ENCODE assay signal across 19 mouse cellular contexts in the genomic region with DNA sequence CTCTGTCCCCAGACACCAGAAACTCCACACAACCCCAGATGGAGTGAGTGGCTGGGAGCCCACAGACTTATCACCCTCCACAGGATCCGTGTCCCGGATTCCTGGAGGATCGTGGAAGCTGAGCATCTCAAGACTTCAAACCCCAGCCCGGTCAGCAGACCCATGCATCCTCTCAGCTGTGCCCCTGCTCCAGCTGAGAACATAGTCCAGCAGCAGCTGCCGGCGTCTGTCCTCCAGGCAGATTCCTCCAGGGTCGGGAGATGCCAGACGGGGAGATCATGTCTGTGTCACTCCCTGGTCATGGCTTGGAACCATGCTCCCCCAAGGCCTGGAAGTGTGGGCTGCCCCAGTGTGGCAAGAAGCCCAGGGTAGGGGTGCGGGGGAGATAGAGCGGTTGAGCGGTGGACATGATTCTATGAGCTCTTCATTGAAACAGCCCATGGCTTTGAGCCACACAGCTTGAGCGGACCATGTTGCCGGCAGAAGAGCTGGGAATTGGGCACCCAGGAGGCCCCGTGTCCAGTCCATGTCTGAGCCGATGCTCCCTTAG. TPM values are rescaled to one million over a fixed set of nuclear protein-coding genes. Genes with fewer than 3 reads are reported as not detected.
A peak's percentile ranks its signal among the peaks of the same experiment; 100 is the strongest.
DNase-seq lines count a peak whose midpoint lies in the region; ATAC-seq lines count a peak whose summit lies in the region.
"Had no signal": no experiment of that assay in that cellular context is flagged by ENCODE, and none has a peak within 500 bp of the region (broad histone marks: within the 10 kb centered on the region; RNA-seq: fewer than 3 reads in every experiment).

No protein-coding gene starts in this region.

- peak; percentile 26 to 52 for DNase-seq in heart, postnatal 10 days
- DNase-seq in heart, postnatal 36 days: no peak
- peak; percentile 41 for DNase-seq in kidney, postnatal 14 days
- no peak for DNase-seq in kidney, postnatal 36 days
- DNase-seq in ovary, adult 18-20 months (ENCODE audit: low spot score): peak; percentile 40
- DNase-seq in ovary, postnatal 10 days (ENCODE audit: low spot score): no peak
- no peak for DNase-seq in midbrain, embryonic 14.5 days
- DNase-seq: cerebellum, adult 9-10 months; embryo, embryonic 11 days; gastrocnemius, postnatal 25 days; layer of hippocampus, postnatal 36 days; right cerebral cortex, adult 18-20 months; thymus, adult 18-20 months had no signal

- 80% methylated on average over 15 of the region's 15 CpGs for WGBS in midbrain, embryonic 14.5 days

- H3K27me3 ChIP-seq in midbrain, embryonic 14.5 days (ENCODE audit: control insufficient read depth, insufficient read depth, low read length): no peaks in the 10 kb centered on the region
- H3K27me3 ChIP-seq: embryonic facial prominence, embryonic 15.5 days; hindbrain, embryonic 15.5 days; neural tube, embryonic 15.5 days had no signal

- intact Hi-C loops in heart, postnatal 10 days (cut with DNase I): no loop called here
- intact Hi-C loops in heart, postnatal 36 days (cut with DNase I): no loop called here

- ATAC-seq in midbrain, embryonic 14.5 days (ENCODE audit: low FRiP score, low TSS enrichment): no peak

- H3K4me2 ChIP-seq in midbrain, embryonic 14.5 days (ENCODE audit: low read length): no peak overlapping the region
- H3K4me2 ChIP-seq: embryonic facial prominence, embryonic 15.5 days; hindbrain, embryonic 15.5 days; liver, embryonic 11.5 days; midbrain, embryonic 12.5 days; neural tube, embryonic 15.5 days had no signal

- no peaks in the 10 kb centered on the region for H3K36me3 ChIP-seq in midbrain, embryonic 14.5 days (ENCODE audit: control insufficient read depth, insufficient read depth, low read length)
- H3K36me3 ChIP-seq: embryonic facial prominence, embryonic 15.5 days; forebrain, embryonic 10.5 days; hindbrain, embryonic 15.5 days; midbrain, embryonic 12.5 days; neural tube, embryonic 15.5 days had no signal

- H3K4me1 ChIP-seq in midbrain, embryonic 14.5 days (ENCODE audit: control insufficient read depth, insufficient read depth, low read length): no peaks in the 10 kb centered on the region

- no peaks in the 10 kb centered on the region for H3K9me3 ChIP-seq in midbrain, embryonic 14.5 days (ENCODE audit: control insufficient read depth, low read length)
- H3K9me3 ChIP-seq: embryonic facial prominence, embryonic 15.5 days; forebrain, embryonic 10.5 days; hindbrain, embryonic 15.5 days; midbrain, embryonic 12.5 days; neural tube, embryonic 15.5 days had no signal

- no peak overlapping the region for H3K4me3 ChIP-seq in midbrain, embryonic 14.5 days (replicated peaks; ENCODE audit: low read depth, low read length)
- H3K4me3 ChIP-seq: embryonic facial prominence, embryonic 15.5 days; forebrain, embryonic 10.5 days; hindbrain, embryonic 15.5 days; midbrain, embryonic 12.5 days; neural tube, embryonic 15.5 days had no signal

- H3K27ac ChIP-seq in midbrain, embryonic 14.5 days (replicated peaks; ENCODE audit: low read depth, low read length): no peak overlapping the region
- H3K27ac ChIP-seq: embryonic facial prominence, embryonic 15.5 days; hindbrain, embryonic 15.5 days; midbrain, embryonic 12.5 days; neural tube, embryonic 15.5 days had no signal

- H3K9ac ChIP-seq in midbrain, embryonic 14.5 days (replicated peaks; ENCODE audit: low read length): no peak overlapping the region
- H3K9ac ChIP-seq: embryonic facial prominence, embryonic 15.5 days; hindbrain, embryonic 15.5 days; midbrain, embryonic 12.5 days; neural tube, embryonic 15.5 days had no signal

RNA-seq across cellular contexts. Expression of a gene that starts 48.6 kb away (rescaled TPM):
- under 1 TPM; 0.48 to 0.84 TPM for total RNA-seq in heart, postnatal 10 days (2021)
- total RNA-seq in heart, postnatal 36 days (2021): under 1 TPM; 0.17 to 0.19 TPM
- 0.94 and 1.4 TPM in 2 replicates for polyA plus RNA-seq in midbrain, embryonic 14.5 days (2014; fragmentation: Nextera tagmentation; extraction: Ambion mirVana)

Comparison
In these comparisons a context has a peak if more than half of its experiments do, and no peak if none do; other contexts are left out.
1. DNase-seq: peak in heart, postnatal 10 days (2 of 2), kidney, postnatal 14 days (single experiment) and ovary, adult 18-20 months (single experiment); none in heart, postnatal 36 days (0 of 2), kidney, postnatal 36 days (0 of 2), ovary, postnatal 10 days (single experiment) and midbrain, embryonic 14.5 days (single experiment).